In genomic region chrX:133947427-133947826, GRCm38 (mm10) we compare ENCODE assay signal across 7 mouse cellular contexts. TPM values are rescaled to one million over a fixed set of nuclear protein-coding genes. Genes with fewer than 3 reads are reported as not detected.
A peak's percentile ranks its signal among the peaks of the same experiment; 100 is the strongest.
DNase-seq lines count a peak whose midpoint lies in the region; ATAC-seq lines count a peak whose summit lies in the region.

No protein-coding gene starts in this region.

- ATAC-seq in embryonic facial prominence, embryonic 14.5 days (ENCODE audit: low read depth) = peak; percentile 50; the same call in 1 of the 2 replicates
- ATAC-seq in hindbrain, embryonic 14.5 days (ENCODE audit: low FRiP score) = peak; percentile 72; the same call in 1 of the 2 replicates
- peak; percentile 43; the same call in 1 of the 2 replicates for ATAC-seq in lung, embryonic 16.5 days (ENCODE audit: low read depth)

- no peak overlapping the region for H3K9ac ChIP-seq in embryonic facial prominence, embryonic 14.5 days (ENCODE audit: low read depth, low read length)
- H3K9ac ChIP-seq in hindbrain, embryonic 14.5 days = no peak overlapping the region
- H3K9ac ChIP-seq in lung, embryonic 16.5 days (ENCODE audit: low read length) = no peak overlapping the region

- peak; percentile 66 for DNase-seq in ES-CJ7 (ENCODE audit: low read depth, low spot score)
- peak; percentile 60 for DNase-seq in adrenal gland, postnatal 14 days
- DNase-seq in embryonic facial prominence, embryonic 14.5 days (ENCODE audit: low spot score) = peak; percentile 66
- peak; percentile 62 for DNase-seq in hindbrain, embryonic 14.5 days (ENCODE audit: low spot score)
- DNase-seq in layer of hippocampus, adult 9-11 months = peak; percentile 14
- DNase-seq in right cerebral cortex, adult 18-20 months = peak; percentile 33

- no peaks in the 10 kb centered on the region for H3K9me3 ChIP-seq in embryonic facial prominence, embryonic 14.5 days (ENCODE audit: control insufficient read depth, low read length)
- H3K9me3 ChIP-seq in hindbrain, embryonic 14.5 days (ENCODE audit: control insufficient read depth, low read length) = no peaks in the 10 kb centered on the region
- H3K9me3 ChIP-seq in lung, embryonic 16.5 days (ENCODE audit: control insufficient read depth, low read length) = no peaks in the 10 kb centered on the region

- no peak overlapping the region for H3K27ac ChIP-seq in embryonic facial prominence, embryonic 14.5 days (replicated peaks; ENCODE audit: low read depth, low read length)
- H3K27ac ChIP-seq in hindbrain, embryonic 14.5 days = no peak overlapping the region
- H3K27ac ChIP-seq in lung, embryonic 16.5 days (ENCODE audit: low read length) = no peak overlapping the region

- no peaks in the 10 kb centered on the region for H3K36me3 ChIP-seq in embryonic facial prominence, embryonic 14.5 days (ENCODE audit: control insufficient read depth, insufficient read depth, low read length)
- H3K36me3 ChIP-seq in hindbrain, embryonic 14.5 days (replicated peaks; ENCODE audit: control insufficient read depth, insufficient read depth) = no peaks in the 10 kb centered on the region
- no peaks in the 10 kb centered on the region for H3K36me3 ChIP-seq in lung, embryonic 16.5 days (ENCODE audit: control insufficient read depth, insufficient read depth, low read length)

- peaks cover 7% of the 10 kb centered on the region; the same call in 1 of the 2 replicates for H3K27me3 ChIP-seq in embryonic facial prominence, embryonic 14.5 days (replicated peaks; ENCODE audit: control insufficient read depth, insufficient read depth, low read length)
- H3K27me3 ChIP-seq in hindbrain, embryonic 14.5 days (ENCODE audit: control insufficient read depth, insufficient read depth, low read length) = peaks cover 5% of the 10 kb centered on the region; the same call in 1 of the 2 replicates
- H3K27me3 ChIP-seq in lung, embryonic 16.5 days (ENCODE audit: control insufficient read depth, insufficient read depth, low read depth, low read length) = no peaks in the 10 kb centered on the region

- no peak overlapping the region for H3K4me3 ChIP-seq in embryonic facial prominence, embryonic 14.5 days (ENCODE audit: low read depth, low read length)
- H3K4me3 ChIP-seq in hindbrain, embryonic 14.5 days (replicated peaks; ENCODE audit: low read length) = no peak overlapping the region
- no peak overlapping the region for H3K4me3 ChIP-seq in lung, embryonic 16.5 days (ENCODE audit: low read length)

- H3K4me1 ChIP-seq in embryonic facial prominence, embryonic 14.5 days (ENCODE audit: control insufficient read depth, insufficient read depth, low read length) = no peaks in the 10 kb centered on the region
- H3K4me1 ChIP-seq in hindbrain, embryonic 14.5 days (replicated peaks; ENCODE audit: control insufficient read depth, insufficient read depth, low read length) = no peaks in the 10 kb centered on the region
- H3K4me1 ChIP-seq in lung, embryonic 16.5 days (replicated peaks; ENCODE audit: control insufficient read depth, insufficient read depth, low read length) = no peaks in the 10 kb centered on the region

- H3K4me2 ChIP-seq in embryonic facial prominence, embryonic 14.5 days (ENCODE audit: low read depth, low read length) = no peak overlapping the region
- H3K4me2 ChIP-seq in hindbrain, embryonic 14.5 days (replicated peaks) = no peak overlapping the region
- H3K4me2 ChIP-seq in lung, embryonic 16.5 days (ENCODE audit: low read depth, low read length) = no peak overlapping the region

- 27% methylated on average over 3 of the region's 3 CpGs for WGBS in embryonic facial prominence, embryonic 14.5 days
- 31% methylated on average over 3 of the region's 3 CpGs for WGBS in hindbrain, embryonic 14.5 days
- 30% methylated on average over 3 of the region's 3 CpGs for WGBS in lung, embryonic 16.5 days

RNA-seq across cellular contexts. Expression of gene Sytl4, which starts 34.2 kb away (rescaled TPM):
- total RNA-seq in adrenal gland, postnatal 14 days (2021) = 9.0 and 11.0 TPM in 2 replicates
- 5.0 and 6.1 TPM in 2 replicates for polyA plus RNA-seq in embryonic facial prominence, embryonic 14.5 days (2014; fragmentation: Nextera tagmentation; extraction: Ambion mirVana)
- 0.80 and 1.1 TPM in 2 replicates for polyA plus RNA-seq in hindbrain, embryonic 14.5 days (2014; fragmentation: Nextera tagmentation; extraction: Ambion mirVana)
- polyA plus RNA-seq in lung, embryonic 16.5 days (2015; fragmentation: Nextera tagmentation; extraction: Ambion mirVana) = 5.7 and 6.2 TPM in 2 replicates

RNA-seq across cellular contexts. Expression of gene Srpx2, which starts 39.2 kb away (rescaled TPM):
- total RNA-seq in adrenal gland, postnatal 14 days (2021) = 1.9 and 2.2 TPM in 2 replicates
- 10.8 and 13.5 TPM in 2 replicates for polyA plus RNA-seq in embryonic facial prominence, embryonic 14.5 days (2014; fragmentation: Nextera tagmentation; extraction: Ambion mirVana)
- 1.5 and 1.9 TPM in 2 replicates for polyA plus RNA-seq in hindbrain, embryonic 14.5 days (2014; fragmentation: Nextera tagmentation; extraction: Ambion mirVana)
- polyA plus RNA-seq in lung, embryonic 16.5 days (2015; fragmentation: Nextera tagmentation; extraction: Ambion mirVana) = 17.1 and 19.6 TPM in 2 replicates

RNA-seq across cellular contexts. Expression of gene Tspan6, which starts 49.2 kb away (rescaled TPM):
- total RNA-seq in adrenal gland, postnatal 14 days (2021) = 20.9 and 23.7 TPM in 2 replicates
- polyA plus RNA-seq in embryonic facial prominence, embryonic 14.5 days (2014; fragmentation: Nextera tagmentation; extraction: Ambion mirVana) = 170 and 181 TPM in 2 replicates
- polyA plus RNA-seq in hindbrain, embryonic 14.5 days (2014; fragmentation: Nextera tagmentation; extraction: Ambion mirVana) = 295 and 303 TPM in 2 replicates
- polyA plus RNA-seq in lung, embryonic 16.5 days (2015; fragmentation: Nextera tagmentation; extraction: Ambion mirVana) = 129 and 139 TPM in 2 replicates

Comparison
In these comparisons a context has a peak if more than half of its experiments do, and no peak if none do; other contexts are left out.
1. DNase-seq: peak in every context shown above with its lines; median percentile 66 in ES-CJ7; 66 in embryonic facial prominence, embryonic 14.5 days; 62 in hindbrain, embryonic 14.5 days; 60 in adrenal gland, postnatal 14 days; 33 in right cerebral cortex, adult 18-20 months; 14 in layer of hippocampus, adult 9-11 months.